Comparison of ENCODE assay signal across 23 mouse cellular contexts in genomic region chr9:44653896-44654295, GRCm38 (mm10). TPM values are rescaled to one million over a fixed set of nuclear protein-coding genes. Genes with fewer than 3 reads are reported as not detected.
"Had no signal": no experiment of that assay in that cellular context is flagged by ENCODE, and none has a peak within 500 bp of the region (broad histone marks: within the 10 kb centered on the region; RNA-seq: fewer than 3 reads in every experiment).

No protein-coding gene starts in this region.

- H3K27ac ChIP-seq: neural tube, embryonic 13.5 days; neural tube, embryonic 15.5 days; stomach, embryonic 15.5 days; stomach, postnatal 0 days had no signal

- H3K36me3 ChIP-seq: neural tube, embryonic 13.5 days; neural tube, embryonic 15.5 days; stomach, embryonic 15.5 days had no signal

- H3K9me3 ChIP-seq: neural tube, embryonic 13.5 days; neural tube, embryonic 15.5 days; stomach, embryonic 15.5 days had no signal

- DNase-seq: retina, postnatal 1 day; right cerebral cortex, adult 18-20 months; right cerebral cortex, postnatal 14 days; right cerebral cortex, postnatal 25 days; right cerebral cortex, postnatal 4 days; spleen, adult 18-20 months; thymus, adult 18-20 months; thymus, adult 2 months; thymus, postnatal 14 days; thymus, postnatal 25 days; thymus, postnatal 36 days; thymus, postnatal 4 days had no signal

- H3K4me1 ChIP-seq: stomach, embryonic 15.5 days had no signal

- H3K9ac ChIP-seq: neural tube, embryonic 13.5 days; neural tube, embryonic 15.5 days; stomach, embryonic 15.5 days had no signal

- H3K4me3 ChIP-seq: neural tube, embryonic 13.5 days; neural tube, embryonic 15.5 days; stomach, embryonic 15.5 days had no signal

- H3K4me2 ChIP-seq: neural tube, embryonic 13.5 days; neural tube, embryonic 15.5 days; stomach, embryonic 15.5 days had no signal

- H3K27me3 ChIP-seq: neural tube, embryonic 15.5 days; stomach, embryonic 15.5 days had no signal

RNA-seq across cellular contexts. Expression of gene Treh, which starts 19.1 kb away (rescaled TPM):
- total RNA-seq: neutrophil, adult 5-6 weeks had no signal
- polyA plus RNA-seq: neural tube, embryonic 13.5 days; neural tube, embryonic 14.5 days; neural tube, embryonic 15.5 days; spleen, adult 2 months; stomach, embryonic 14.5 days; stomach, embryonic 16.5 days; stomach, postnatal 0 days; testis, adult 2 months; urinary bladder, adult 2 months had no signal
